Mouse (Mus musculus): ENCODE data around the gene Hcfc2. TPM values are rescaled to one million over a fixed set of nuclear protein-coding genes. Genes with fewer than 3 reads are reported as not detected.

Hcfc2 gene
- 39.2 and 47.9 TPM in 2 replicates for polyA plus RNA-seq (2015; fragmentation: Nextera tagmentation; extraction: Ambion mirVana)

- Histone ChIP-seq H3K4me3 (ENCODE audit: low read depth, low read length) (no peak within 1 kb of the TSS), H3K27ac (ENCODE audit: low read length) (no peak within 1 kb of the TSS), H3K4me2 (ENCODE audit: low read length) (no peak within 1 kb of the TSS), H3K27me3 (ENCODE audit: control insufficient read depth, insufficient read depth, low read depth, low read length) (no peaks in the 10 kb centered on the region), H3K4me1 (ENCODE audit: control insufficient read depth, insufficient read depth, low read length) (peaks cover 12% of the 10 kb centered on the region), H3K9me3 (replicated peaks; ENCODE audit: control insufficient read depth, low read length, poor library complexity, severe bottlenecking) (no peaks in the 10 kb centered on the region), H3K9ac (ENCODE audit: low read depth, low read length) (no peak within 1 kb of the TSS), H3K36me3 (ENCODE audit: control insufficient read depth, insufficient read depth, low read length) (no peaks in the 10 kb centered on the region)
- WGBS, result 91% methylated on average over 5 of the region's 5 CpGs
- no peak for ATAC-seq
Observed at GRCm38 (mm10) chr10:82695956-82696355, at the start of gene Hcfc2. Gene Hcfc2, plus strand, starts transcription at chr10:82696160.

GRCm38 (mm10) chr10:82647205-82647811 lies 48.7 kb upstream of the Hcfc2 start:
- no peaks in the 10 kb centered on the region for H3K9me3 ChIP-seq (replicated peaks; ENCODE audit: control insufficient read depth, low read length, poor library complexity, severe bottlenecking)
- no peaks in the 10 kb centered on the region for H3K4me1 ChIP-seq (ENCODE audit: control insufficient read depth, insufficient read depth, low read length)
- 92% methylated on average over 17 of the region's 17 CpGs for WGBS
- H3K27me3 ChIP-seq (ENCODE audit: control insufficient read depth, insufficient read depth, low read depth, low read length), result no peaks in the 10 kb centered on the region
- no peak overlapping the region for H3K4me3 ChIP-seq (ENCODE audit: low read depth, low read length)
- no peak overlapping the region for H3K27ac ChIP-seq (ENCODE audit: low read length)
- no peak overlapping the region for H3K9ac ChIP-seq (ENCODE audit: low read depth, low read length)
- no peak overlapping the region for H3K4me2 ChIP-seq (ENCODE audit: low read length)
- no peak for ATAC-seq
- peaks cover 30% of the 10 kb centered on the region for H3K36me3 ChIP-seq (ENCODE audit: control insufficient read depth, insufficient read depth, low read length)

GRCm38 (mm10) chr10:82651221-82651620 lies 44.7 kb upstream of the Hcfc2 start:
- no peak for ATAC-seq
- Histone ChIP-seq H3K4me3 (ENCODE audit: low read depth, low read length) (no peak overlapping the region), H3K4me1 (ENCODE audit: control insufficient read depth, insufficient read depth, low read length) (no peaks in the 10 kb centered on the region), H3K27me3 (ENCODE audit: control insufficient read depth, insufficient read depth, low read depth, low read length) (no peaks in the 10 kb centered on the region), H3K9ac (ENCODE audit: low read depth, low read length) (no peak overlapping the region), H3K4me2 (ENCODE audit: low read length) (no peak overlapping the region), H3K36me3 (ENCODE audit: control insufficient read depth, insufficient read depth, low read length) (peaks cover 20% of the 10 kb centered on the region), H3K27ac (ENCODE audit: low read length) (no peak overlapping the region), H3K9me3 (replicated peaks; ENCODE audit: control insufficient read depth, low read length, poor library complexity, severe bottlenecking) (no peaks in the 10 kb centered on the region)
- 95% methylated on average over 5 of the region's 5 CpGs for WGBS

- Histone ChIP-seq H3K4me1 (ENCODE audit: control insufficient read depth, insufficient read depth, low read length) (no peaks in the 10 kb centered on the region), H3K9me3 (replicated peaks; ENCODE audit: control insufficient read depth, low read length, poor library complexity, severe bottlenecking) (no peaks in the 10 kb centered on the region), H3K9ac (ENCODE audit: low read depth, low read length) (no peak overlapping the region), H3K27ac (ENCODE audit: low read length) (no peak overlapping the region), H3K4me2 (ENCODE audit: low read length) (no peak overlapping the region), H3K36me3 (ENCODE audit: control insufficient read depth, insufficient read depth, low read length) (peaks cover 9% of the 10 kb centered on the region), H3K27me3 (ENCODE audit: control insufficient read depth, insufficient read depth, low read depth, low read length) (no peaks in the 10 kb centered on the region), H3K4me3 (ENCODE audit: low read depth, low read length) (no peak overlapping the region)
- ATAC-seq, result no peak
- 80% methylated on average over 5 of the region's 5 CpGs for WGBS
Observed at GRCm38 (mm10) chr10:82652625-82653024, 43.3 kb upstream of the Hcfc2 start.

- Histone ChIP-seq H3K4me2 (ENCODE audit: low read length) (no peak overlapping the region), H3K4me3 (ENCODE audit: low read depth, low read length) (no peak overlapping the region), H3K9ac (ENCODE audit: low read depth, low read length) (no peak overlapping the region), H3K9me3 (replicated peaks; ENCODE audit: control insufficient read depth, low read length, poor library complexity, severe bottlenecking) (no peaks in the 10 kb centered on the region), H3K4me1 (ENCODE audit: control insufficient read depth, insufficient read depth, low read length) (no peaks in the 10 kb centered on the region), H3K36me3 (ENCODE audit: control insufficient read depth, insufficient read depth, low read length) (peaks cover 9% of the 10 kb centered on the region), H3K27me3 (ENCODE audit: control insufficient read depth, insufficient read depth, low read depth, low read length) (no peaks in the 10 kb centered on the region), H3K27ac (ENCODE audit: low read length) (no peak overlapping the region)
- ATAC-seq, result no peak
- 86% methylated on average over 3 of the region's 3 CpGs for WGBS
Observed at GRCm38 (mm10) chr10:82654581-82654980, 41.4 kb upstream of the Hcfc2 start.

- Histone ChIP-seq H3K4me3 (ENCODE audit: low read depth, low read length) (no peak overlapping the region), H3K36me3 (ENCODE audit: control insufficient read depth, insufficient read depth, low read length) (no peaks in the 10 kb centered on the region), H3K4me1 (ENCODE audit: control insufficient read depth, insufficient read depth, low read length) (peaks cover 3% of the 10 kb centered on the region; the same call in 1 of the 2 replicates), H3K9ac (ENCODE audit: low read depth, low read length) (no peak overlapping the region), H3K27ac (ENCODE audit: low read length) (no peak overlapping the region), H3K27me3 (ENCODE audit: control insufficient read depth, insufficient read depth, low read depth, low read length) (no peaks in the 10 kb centered on the region), H3K4me2 (ENCODE audit: low read length) (no peak overlapping the region), H3K9me3 (replicated peaks; ENCODE audit: control insufficient read depth, low read length, poor library complexity, severe bottlenecking) (no peaks in the 10 kb centered on the region)
- no peak for ATAC-seq
- WGBS, result 87% methylated on average over 8 of the region's 8 CpGs
Observed at GRCm38 (mm10) chr10:82661820-82662219, 34.1 kb upstream of the Hcfc2 start.

GRCm38 (mm10) chr10:82662267-82662990 lies 33.5 kb upstream of the Hcfc2 start:
- WGBS, result 86% methylated on average over 14 of the region's 14 CpGs
- H3K36me3 ChIP-seq (ENCODE audit: control insufficient read depth, insufficient read depth, low read length), result no peaks in the 10 kb centered on the region
- H3K4me1 ChIP-seq (ENCODE audit: control insufficient read depth, insufficient read depth, low read length), result peaks cover 4% of the 10 kb centered on the region; the same call in 1 of the 2 replicates
- no peaks in the 10 kb centered on the region for H3K9me3 ChIP-seq (replicated peaks; ENCODE audit: control insufficient read depth, low read length, poor library complexity, severe bottlenecking)
- no peak for ATAC-seq
- no peak overlapping the region for H3K9ac ChIP-seq (ENCODE audit: low read depth, low read length)
- no peaks in the 10 kb centered on the region for H3K27me3 ChIP-seq (ENCODE audit: control insufficient read depth, insufficient read depth, low read depth, low read length)
- no peak overlapping the region for H3K4me3 ChIP-seq (ENCODE audit: low read depth, low read length)
- H3K4me2 ChIP-seq (ENCODE audit: low read length), result no peak overlapping the region
- no peak overlapping the region for H3K27ac ChIP-seq (ENCODE audit: low read length)

- Histone ChIP-seq H3K9me3 (replicated peaks; ENCODE audit: control insufficient read depth, low read length, poor library complexity, severe bottlenecking) (no peaks in the 10 kb centered on the region), H3K4me3 (ENCODE audit: low read depth, low read length) (no peak overlapping the region), H3K36me3 (ENCODE audit: control insufficient read depth, insufficient read depth, low read length) (no peaks in the 10 kb centered on the region), H3K27ac (ENCODE audit: low read length) (no peak overlapping the region), H3K9ac (ENCODE audit: low read depth, low read length) (no peak overlapping the region), H3K27me3 (ENCODE audit: control insufficient read depth, insufficient read depth, low read depth, low read length) (no peaks in the 10 kb centered on the region), H3K4me2 (ENCODE audit: low read length) (no peak overlapping the region), H3K4me1 (ENCODE audit: control insufficient read depth, insufficient read depth, low read length) (peaks cover 4% of the 10 kb centered on the region; the same call in 1 of the 2 replicates)
- no peak for ATAC-seq
- WGBS, result 87% methylated on average over 2 of the region's 2 CpGs
Observed at GRCm38 (mm10) chr10:82663289-82663688, 32.7 kb upstream of the Hcfc2 start.

GRCm38 (mm10) chr10:82665951-82666350 lies 30.0 kb upstream of the Hcfc2 start:
- ATAC-seq, result no peak
- no peaks in the 10 kb centered on the region for H3K9me3 ChIP-seq (replicated peaks; ENCODE audit: control insufficient read depth, low read length, poor library complexity, severe bottlenecking)
- no peak overlapping the region for H3K9ac ChIP-seq (ENCODE audit: low read depth, low read length)
- H3K27me3 ChIP-seq (ENCODE audit: control insufficient read depth, insufficient read depth, low read depth, low read length), result no peaks in the 10 kb centered on the region
- 55% methylated on average over 3 of the region's 3 CpGs for WGBS
- no peaks in the 10 kb centered on the region for H3K36me3 ChIP-seq (ENCODE audit: control insufficient read depth, insufficient read depth, low read length)
- no peak overlapping the region for H3K4me2 ChIP-seq (ENCODE audit: low read length)
- no peak overlapping the region for H3K27ac ChIP-seq (ENCODE audit: low read length)
- H3K4me1 ChIP-seq (ENCODE audit: control insufficient read depth, insufficient read depth, low read length), result peaks cover 4% of the 10 kb centered on the region; the same call in 1 of the 2 replicates
- no peak overlapping the region for H3K4me3 ChIP-seq (ENCODE audit: low read depth, low read length)

Data from midbrain, embryonic 16.5 days (tissue).